Mouse (Mus musculus): ENCODE measurements around the gene Nat10. TPM values are rescaled to one million over a fixed set of nuclear protein-coding genes. Genes with fewer than 3 reads are reported as not detected.

The Nat10 gene
- total RNA-seq (2023): 10 to 100 TPM; 77.1 to 88.3 TPM

GRCm38 (mm10) chr2:103760906-103761716, at the start of gene Nat10:
TSS of gene Nat10 (minus strand) at chr2:103761270.

GRCm38 (mm10) chr2:103797491-103798009, 36.5 kb upstream of the Nat10 start, which contains the start of gene Caprin1:
TSS of gene Caprin1 (minus strand) at chr2:103797649.

Other genes starting within 250 kb of the Nat10 start
- gene Abtb2, start 195.0 kb downstream of the Nat10 start, total RNA-seq (2023): 1 to 10 TPM; 8.0 to 9.3 TPM
- gene Caprin1, start 36.4 kb upstream of the Nat10 start, total RNA-seq (2023): 100 to 1,000 TPM; 366 to 383 TPM
- gene Lmo2, start 196.7 kb upstream of the Nat10 start, total RNA-seq (2023): 100 to 1,000 TPM; 229 to 261 TPM

Measured in B cell, adult 67 days (primary cell).